Mouse (Mus musculus) kidney, postnatal 14 days (tissue): ENCODE results near the gene Rab10.
"Not testable (repeated sequence)": the region's sequence is repeated elsewhere in the genome, so short reads cannot be mapped to it uniquely, and the experiment has no call there.

Experiments used
- DNase-seq: peaks from one replicate; pipeline ENCODE4 v3.0.0; 2022; ENCODE audit warnings: mixed read lengths

The Rab10 gene

GRCm38 (mm10) chr12:3309391-3310320, at the start of gene Rab10:
Rab10 (minus strand) TSS chr12:3309969.
- DNase-seq: peak; percentile 100

- DNase-seq: peak; percentile 84
Observed at GRCm38 (mm10) chr12:3359302-3359701, 49.5 kb upstream of the Rab10 start.

- DNase-seq: no peak
Observed at GRCm38 (mm10) chr12:3356824-3357223, 47.1 kb upstream of the Rab10 start.

GRCm38 (mm10) chr12:3355068-3355467, 45.3 kb upstream of the Rab10 start:
- no peak for DNase-seq

GRCm38 (mm10) chr12:3352216-3352615, 42.4 kb upstream of the Rab10 start:
- DNase-seq: no peak

GRCm38 (mm10) chr12:3350136-3350535, 40.4 kb upstream of the Rab10 start:
- peak; percentile 24 for DNase-seq

GRCm38 (mm10) chr12:3349387-3349786, 39.6 kb upstream of the Rab10 start:
- no peak for DNase-seq

GRCm38 (mm10) chr12:3347682-3348081, 37.9 kb upstream of the Rab10 start:
- no peak for DNase-seq

- DNase-seq: no peak
Observed at GRCm38 (mm10) chr12:3345038-3345437, 35.3 kb upstream of the Rab10 start.

- DNase-seq: no peak
Observed at GRCm38 (mm10) chr12:3344155-3344554, 34.4 kb upstream of the Rab10 start.

GRCm38 (mm10) chr12:3338931-3339330, 29.2 kb upstream of the Rab10 start:
- no peak for DNase-seq

GRCm38 (mm10) chr12:3329677-3330076, 19.9 kb upstream of the Rab10 start:
- DNase-seq: no peak

GRCm38 (mm10) chr12:3325232-3325631, 15.5 kb upstream of the Rab10 start:
- no peak for DNase-seq

- DNase-seq: no peak
Observed at GRCm38 (mm10) chr12:3323241-3323640, 13.5 kb upstream of the Rab10 start.

GRCm38 (mm10) chr12:3319377-3319776, 9.6 kb upstream of the Rab10 start:
- DNase-seq: peak; percentile 15

GRCm38 (mm10) chr12:3316937-3317336, 7.2 kb upstream of the Rab10 start:
- DNase-seq: no peak

GRCm38 (mm10) chr12:3316083-3316482, 6.3 kb upstream of the Rab10 start:
- peak; percentile 12 for DNase-seq

GRCm38 (mm10) chr12:3312886-3313285, 3.1 kb upstream of the Rab10 start:
- DNase-seq: no peak

- no peak for DNase-seq
Observed at GRCm38 (mm10) chr12:3310321-3310692, 538 bp upstream of the Rab10 start.

GRCm38 (mm10) chr12:3308541-3309241, 1.1 kb downstream of the Rab10 start:
- peak; percentile 20 for DNase-seq

- DNase-seq: no peak
Observed at GRCm38 (mm10) chr12:3307587-3307986, 2.2 kb downstream of the Rab10 start.

- DNase-seq: no peak
Observed at GRCm38 (mm10) chr12:3305238-3305637, 4.5 kb downstream of the Rab10 start.

GRCm38 (mm10) chr12:3297622-3298021, 12.1 kb downstream of the Rab10 start:
- not testable (repeated sequence) for DNase-seq

GRCm38 (mm10) chr12:3296056-3296455, 13.7 kb downstream of the Rab10 start:
- no peak for DNase-seq
